Mouse (Mus musculus) embryonic facial prominence, embryonic 11.5 days (tissue): ENCODE results near the gene C2cd3. TPM values are rescaled to one million over a fixed set of nuclear protein-coding genes. Genes with fewer than 3 reads are reported as not detected.

Experiments
- ATAC-seq: fragments of 200-750 bp; cut with Nextera tagmentation; replicated peaks from 2 replicates; pipeline ENCODE4 v1.8.0; 2017; ENCODE audit warnings: low read depth; ENCODE audit not compliant: insufficient number of reproducible peaks, low FRiP score, low TSS enrichment
- DNase-seq: peaks from one replicate; pipeline ENCODE4 v3.0.0-alpha.2; 2015; ENCODE audit warnings: low spot score
- H3K27ac ChIP-seq: fragments of 300-500 bp; sonication (generic); replicated peaks from 2 replicates; pipeline ENCODE4 v1.5.1; 2014; ENCODE audit warnings: mild to moderate bottlenecking, low read depth, low read length, control low read depth
- H3K27me3 ChIP-seq: fragments of 300-500 bp; sonication (generic); 2 replicates; pipeline ENCODE4 v1.6.1; 2014; ENCODE audit warnings: mild to moderate bottlenecking, low read length, moderate library complexity, mixed read lengths; ENCODE audit not compliant: control insufficient read depth, insufficient read depth
- H3K36me3 ChIP-seq: fragments of 300-500 bp; sonication (generic); replicated peaks from 2 replicates; pipeline ENCODE4 v1.6.1; 2014; ENCODE audit warnings: low read depth, mild to moderate bottlenecking, low read length, moderate library complexity, mixed read lengths; ENCODE audit not compliant: control insufficient read depth, insufficient read depth
- H3K4me1 ChIP-seq: fragments of 300-500 bp; sonication (generic); 2 replicates; pipeline ENCODE4 v1.6.1; 2014; ENCODE audit warnings: low read length, mixed read lengths; ENCODE audit not compliant: control insufficient read depth, insufficient read depth
- H3K4me2 ChIP-seq: fragments of 300-500 bp; sonication (generic); 2 replicates; pipeline ENCODE4 v1.6.1; 2014; ENCODE audit warnings: low read depth, mild to moderate bottlenecking, control low read depth, low read length, moderate library complexity
- H3K4me3 ChIP-seq: fragments of 300-500 bp; sonication (generic); 2 replicates; pipeline ENCODE4 v1.5.1; 2014; ENCODE audit warnings: low read depth, low read length, control low read depth
- H3K9ac ChIP-seq: fragments of 300-500 bp; sonication (generic); replicated peaks from 2 replicates; pipeline ENCODE4 v1.6.1; 2014; ENCODE audit warnings: mild to moderate bottlenecking, control low read depth, low read length
- H3K9me3 ChIP-seq: fragments of 300-500 bp; sonication (generic); replicated peaks from 2 replicates; pipeline ENCODE4 v1.6.1; 2016; ENCODE audit warnings: mild to moderate bottlenecking, low read length, inconsistent platforms, mixed read lengths; ENCODE audit not compliant: control insufficient read depth
- WGBS: fragments of 180-500 bp; shearing (Covaris S2); extraction: QIAGEN DNeasy Blood & Tissue Kit; methylation state at CpG from one replicate; pipeline ENCODE4 v1.1.7; 2014; 5-methylcytosine and 5-hydroxymethylcytosine counted together
- polyA plus RNA-seq: library from polyadenylated mRNA; unstranded; fragments of >200 nt; fragmentation: Nextera tagmentation; extraction: Ambion mirVana; gene quantifications from 2 replicates; pipeline ENCODE4 v1.2.1, GENCODE M21; 2014

C2cd3 gene
- polyA plus RNA-seq, 1 experiment from 2014 or later, result 32.4 TPM

- no peak for ATAC-seq
Measured at GRCm38 (mm10) chr7:100487301-100487700, 115.3 kb downstream of the C2cd3 start.

DNA sequence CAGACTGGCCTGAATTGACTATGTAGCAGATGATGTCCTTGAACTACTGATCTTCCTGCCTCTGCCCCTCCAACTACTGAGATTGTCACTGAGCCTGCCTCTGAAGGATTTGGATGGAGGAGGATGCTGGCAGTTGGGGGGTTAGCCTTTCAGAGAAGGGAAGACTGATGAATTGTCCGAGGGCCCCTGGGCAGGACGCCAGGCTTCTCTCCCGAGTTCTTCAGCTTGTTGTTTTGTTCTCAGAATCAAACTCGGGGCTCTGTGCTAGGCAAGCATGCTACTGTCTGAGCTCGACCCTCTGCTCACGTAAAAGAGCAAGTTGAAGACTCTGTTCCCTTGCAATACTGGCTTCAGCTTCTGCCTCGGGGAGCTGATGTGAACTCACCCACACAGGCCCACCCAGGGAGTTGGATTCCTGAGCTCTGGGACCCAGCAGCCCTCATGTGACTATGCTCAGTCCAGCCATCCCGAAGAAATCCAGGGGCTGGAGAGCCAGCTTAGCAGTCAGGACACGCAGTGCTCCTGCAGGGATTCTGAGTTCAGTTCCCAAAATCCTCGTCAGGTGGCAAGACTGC lies 116.5 kb downstream of the C2cd3 start:
- Histone ChIP-seq H3K36me3 (no peaks in the 10 kb centered on the region; the same call in 1 of the 2 replicates), H3K9ac (no peak overlapping the region), H3K4me1 (peaks cover 3% of the 10 kb centered on the region), H3K27ac (no peak overlapping the region), H3K4me2 (no peak overlapping the region), H3K9me3 (no peaks in the 10 kb centered on the region), H3K4me3 (no peak overlapping the region), H3K27me3 (no peaks in the 10 kb centered on the region)
- no peak for ATAC-seq
- 45% methylated on average over 10 of the region's 10 CpGs for WGBS
- no peak for DNase-seq

More at GRCm38 (mm10) chr7:100487301-100487700, 115.3 kb downstream of the C2cd3 start:
- Histone ChIP-seq H3K27ac (no peak overlapping the region), H3K4me1 (no peaks in the 10 kb centered on the region), H3K27me3 (no peaks in the 10 kb centered on the region), H3K9ac (no peak overlapping the region), H3K4me2 (no peak overlapping the region), H3K9me3 (no peaks in the 10 kb centered on the region), H3K36me3 (no peaks in the 10 kb centered on the region; the same call in 1 of the 2 replicates), H3K4me3 (no peak overlapping the region)
- no peak for DNase-seq
- WGBS, result 75% methylated on average over 2 of the region's 2 CpGs

DNA sequence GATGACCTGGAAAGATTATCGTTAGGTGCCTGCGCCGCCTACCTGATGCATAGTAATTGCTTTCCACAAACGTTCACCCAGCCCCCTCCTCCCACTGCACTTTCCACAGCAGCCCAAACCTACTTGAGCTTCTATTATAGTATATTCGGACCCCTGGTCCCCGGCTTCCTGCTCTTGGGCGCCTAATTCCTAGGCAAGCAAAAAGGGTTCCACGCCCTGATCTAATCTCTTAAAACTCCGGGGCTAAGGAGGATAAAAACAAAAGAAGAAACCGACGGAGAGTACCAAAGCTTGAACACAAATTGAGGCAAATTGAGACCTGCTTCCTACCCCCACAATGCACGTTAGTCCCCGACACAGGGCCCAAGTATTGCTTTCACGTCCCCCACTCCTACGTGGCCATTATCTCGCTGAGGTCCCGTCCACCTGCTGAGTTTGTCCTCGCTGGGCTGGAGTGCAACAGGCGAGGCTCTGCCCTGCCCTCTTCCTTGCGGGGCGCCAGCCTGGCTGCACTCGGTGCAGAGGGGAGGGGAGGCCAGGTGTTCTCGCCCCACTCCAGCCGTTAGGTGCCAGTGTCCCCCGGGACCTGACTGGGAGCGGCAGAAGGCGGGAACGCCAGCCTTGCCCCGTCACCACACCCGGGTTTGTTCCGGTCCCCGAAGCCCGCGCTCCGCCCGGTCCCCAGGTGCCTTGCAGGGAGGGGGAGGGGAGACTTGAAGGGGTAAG lies 120.5 kb downstream of the C2cd3 start:
- WGBS, result 2% methylated on average over 35 of the region's 36 CpGs
- peak overlapping the region; percentile 42 for H3K4me3 ChIP-seq
- H3K9ac ChIP-seq, result peak overlapping the region; percentile 60
- peak; percentile 29 for DNase-seq
- peaks cover 10% of the 10 kb centered on the region for H3K4me1 ChIP-seq
- no peaks in the 10 kb centered on the region for H3K27me3 ChIP-seq
- peak; percentile 40 for ATAC-seq
- peak overlapping the region; percentile 85 for H3K4me2 ChIP-seq
- H3K27ac ChIP-seq, result no peak overlapping the region
- no peaks in the 10 kb centered on the region; the same call in 1 of the 2 replicates for H3K36me3 ChIP-seq
- H3K9me3 ChIP-seq, result no peaks in the 10 kb centered on the region

GRCm38 (mm10) chr7:100493117-100493483 lies 121.1 kb downstream of the C2cd3 start, which contains the start of gene Ucp2:
Gene Ucp2, plus strand, starts transcription at chr7:100493337.
- peak; percentile 40 for ATAC-seq
- peak within 1 kb of the TSS; percentile 85 for H3K4me2 ChIP-seq
- peaks cover under 1% of the 10 kb centered on the region; the same call in 1 of the 2 replicates for H3K36me3 ChIP-seq
- no peaks in the 10 kb centered on the region for H3K27me3 ChIP-seq
- H3K27ac ChIP-seq, result 0 out of 2 replicates have a peak within 1 kb of the TSS, but pooled peaks have one; percentile 25
- peak within 1 kb of the TSS; percentile 60 for H3K9ac ChIP-seq
- WGBS, result under 1% methylated on average over 27 of the region's 27 CpGs
- no peaks in the 10 kb centered on the region for H3K9me3 ChIP-seq
- peak; percentile 84 for DNase-seq
- H3K4me1 ChIP-seq, result peaks cover 10% of the 10 kb centered on the region
- H3K4me3 ChIP-seq, result peak within 1 kb of the TSS; percentile 42

DNA sequence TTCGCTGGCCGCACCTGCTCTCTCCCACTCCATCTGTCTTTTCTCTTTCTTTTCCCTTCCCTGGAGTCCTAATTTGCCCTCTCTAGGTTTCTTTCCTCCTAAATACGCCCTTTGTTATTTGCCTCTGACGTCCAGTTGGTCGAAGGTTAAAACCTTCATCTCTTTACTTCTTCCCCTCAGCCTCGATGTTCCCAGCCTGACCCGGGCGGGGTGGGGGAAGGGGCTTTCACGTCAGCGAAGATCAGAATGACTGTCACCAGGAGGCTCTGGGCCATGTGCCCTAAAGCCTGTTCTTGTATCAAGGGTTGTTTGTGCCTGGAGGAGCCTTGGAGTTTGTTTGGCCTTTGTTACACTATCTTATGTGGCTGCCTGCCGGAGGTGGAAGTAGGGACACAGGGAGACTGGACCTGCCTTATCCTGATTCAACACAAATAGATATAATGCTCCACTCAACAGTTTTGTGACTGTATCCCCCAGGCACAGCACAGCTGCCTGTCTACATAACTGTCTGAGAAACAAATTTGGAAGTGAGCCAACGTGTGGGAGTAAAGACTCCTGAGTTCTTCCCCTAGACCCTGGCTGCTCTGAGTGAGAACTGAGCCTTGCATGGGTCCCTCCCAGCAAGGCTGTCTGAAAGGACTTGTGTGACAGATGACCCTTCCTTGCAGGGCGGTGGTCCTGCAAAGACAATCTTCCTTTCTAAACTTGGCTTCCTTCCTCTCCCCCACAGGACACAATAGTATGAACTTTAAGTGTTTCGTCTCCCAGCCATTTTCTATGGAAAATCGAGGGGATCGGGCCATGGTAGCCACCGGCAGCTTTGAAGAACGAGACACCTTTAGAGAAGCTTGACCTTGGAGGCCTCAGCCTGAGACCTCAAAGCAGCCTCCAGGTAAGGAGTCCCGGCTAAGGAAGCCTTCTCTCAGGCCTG lies 121.7 kb downstream of the C2cd3 start:
- DNase-seq, result peak; percentile 33
- no peak for ATAC-seq
- peak overlapping the region; percentile 60 for H3K9ac ChIP-seq
- no peaks in the 10 kb centered on the region for H3K9me3 ChIP-seq
- H3K4me2 ChIP-seq, result peak overlapping the region; percentile 85
- peaks cover 10% of the 10 kb centered on the region for H3K4me1 ChIP-seq
- 40% methylated on average over 19 of the region's 19 CpGs for WGBS
- H3K4me3 ChIP-seq, result peak overlapping the region; percentile 42
- H3K27me3 ChIP-seq, result no peaks in the 10 kb centered on the region
- 0 out of 2 replicates have a peak overlapping the region, but pooled peaks have one; percentile 25 for H3K27ac ChIP-seq
- peaks cover 3% of the 10 kb centered on the region; the same call in 1 of the 2 replicates for H3K36me3 ChIP-seq

DNA sequence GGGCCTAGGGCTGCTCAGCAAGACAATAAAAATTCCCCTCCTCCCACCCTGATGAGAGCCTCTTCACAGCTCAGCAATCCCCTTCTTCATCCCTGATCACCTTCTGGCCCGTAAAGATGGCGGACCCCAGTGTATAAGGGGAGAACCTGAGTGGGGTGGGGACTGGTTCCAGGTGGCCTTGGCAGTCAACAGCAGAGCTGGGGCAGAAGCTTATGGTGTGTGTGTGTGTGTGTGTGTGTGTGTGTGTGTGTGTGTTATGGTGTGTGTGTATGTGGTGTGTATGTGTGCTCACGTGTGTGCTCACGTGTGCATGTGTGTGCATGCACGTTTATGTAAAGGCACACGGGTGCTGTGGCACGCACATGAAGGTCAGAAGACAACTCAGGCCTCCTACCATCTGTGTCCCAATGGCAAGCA lies 122.4 kb downstream of the C2cd3 start:
- DNase-seq (no peak), ATAC-seq (no peak)
- Histone ChIP-seq H3K27ac (0 out of 2 replicates have a peak overlapping the region, but pooled peaks have one; percentile 25), H3K27me3 (no peaks in the 10 kb centered on the region), H3K4me1 (peaks cover 10% of the 10 kb centered on the region), H3K9me3 (no peaks in the 10 kb centered on the region), H3K9ac (no peak overlapping the region), H3K4me2 (peak overlapping the region; percentile 85), H3K36me3 (peaks cover 3% of the 10 kb centered on the region; the same call in 1 of the 2 replicates), H3K4me3 (peak overlapping the region; percentile 42)
- WGBS, result 89% methylated on average over 7 of the region's 7 CpGs

DNA sequence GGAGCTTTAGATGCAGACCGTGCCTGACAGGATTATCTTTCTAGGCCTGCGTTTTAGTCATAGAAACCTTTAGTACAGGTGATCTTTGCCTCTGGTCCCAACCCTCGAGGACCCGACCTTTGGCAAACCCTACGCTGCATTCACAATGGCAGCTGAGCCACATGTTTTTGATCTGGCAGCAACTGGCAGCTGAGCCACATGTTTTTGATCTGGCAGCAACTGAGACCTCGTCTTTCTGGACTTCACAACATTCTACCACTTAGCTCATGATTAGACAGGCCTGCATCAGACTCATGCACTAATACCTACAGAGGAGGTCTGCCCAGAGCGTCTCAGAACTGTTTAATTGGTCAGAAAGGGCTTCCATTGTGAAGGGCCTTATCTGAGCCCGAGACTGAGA lies 123.0 kb downstream of the C2cd3 start:
- 20% methylated on average over 8 of the region's 8 CpGs for WGBS
- Histone ChIP-seq H3K4me3 (no peak overlapping the region), H3K27ac (peak overlapping the region; percentile 78), H3K9me3 (no peaks in the 10 kb centered on the region), H3K4me2 (peak overlapping the region; percentile 38), H3K4me1 (peaks cover 10% of the 10 kb centered on the region), H3K27me3 (no peaks in the 10 kb centered on the region), H3K9ac (peak overlapping the region; percentile 29), H3K36me3 (peaks cover 3% of the 10 kb centered on the region; the same call in 1 of the 2 replicates)
- DNase-seq, result peak; percentile 84
- peak; percentile 3; the same call in 1 of the 2 replicates for ATAC-seq
